Mouse (Mus musculus) layer of hippocampus, adult 9-10 months (tissue): ENCODE data around the gene Ccl27a.
"Not testable (repeated sequence)": the region's sequence is repeated elsewhere in the genome, so short reads cannot be mapped to it uniquely, and the experiment has no call there.

Source experiments
- DNase-seq: peaks from one replicate; pipeline ENCODE4 v3.0.0; 2022; ENCODE audit warnings: low spot score

Gene Ccl27a

DNA sequence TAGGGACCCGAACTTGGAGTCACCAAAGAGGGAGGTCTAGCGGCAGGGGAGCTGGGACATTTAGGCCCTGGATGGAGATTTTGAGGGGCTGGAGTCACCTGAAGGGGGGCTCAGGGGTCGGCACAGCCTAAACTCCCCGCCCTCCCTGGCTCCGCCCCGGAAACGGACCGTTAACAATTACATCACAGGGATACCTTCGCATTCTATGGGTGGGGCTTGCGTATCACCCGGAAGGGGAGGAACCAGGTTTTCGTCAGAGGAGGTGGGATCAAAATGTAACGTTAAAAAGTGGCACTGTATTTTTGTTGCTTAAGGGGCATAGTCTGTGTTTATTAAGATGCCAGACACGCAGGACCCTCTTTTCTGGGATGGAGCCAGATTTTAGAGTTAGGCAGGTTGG lies at the start of gene Ccl27a:
TSS of gene Ccl27a (minus strand) at position 246 of the 400 bp plus-strand sequence.
- not testable (repeated sequence) for DNase-seq

- DNase-seq: not testable (repeated sequence)
Measured at GRCm38 (mm10) chr4:41783197-41783596, 9.2 kb upstream of the Ccl27a start.

DNA sequence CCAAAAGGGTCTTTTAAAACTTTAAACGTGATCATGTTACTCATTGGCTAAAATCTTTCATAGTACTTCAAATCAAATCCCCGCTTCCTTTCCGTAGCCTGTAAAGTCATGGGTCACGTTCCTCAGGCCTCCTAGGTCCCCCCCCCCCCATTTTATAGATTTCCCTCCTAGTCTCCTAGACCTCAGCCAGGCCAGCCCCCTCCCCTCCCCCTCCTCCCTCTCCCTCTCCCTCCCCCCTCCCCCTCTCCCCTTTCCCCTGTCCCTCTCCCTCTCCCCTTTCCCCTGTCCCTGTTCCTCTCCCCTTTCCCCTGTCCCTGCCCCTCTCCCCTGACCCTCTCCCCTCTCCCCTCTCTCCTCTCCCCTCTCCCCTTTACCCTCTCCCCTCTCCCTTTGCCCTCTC lies 8.7 kb upstream of the Ccl27a start:
- not testable (repeated sequence) for DNase-seq

- not testable (repeated sequence) for DNase-seq
Measured at GRCm38 (mm10) chr4:41781748-41782485, 7.9 kb upstream of the Ccl27a start.

GRCm38 (mm10) chr4:41781271-41781670 lies 7.2 kb upstream of the Ccl27a start:
- not testable (repeated sequence) for DNase-seq

DNA sequence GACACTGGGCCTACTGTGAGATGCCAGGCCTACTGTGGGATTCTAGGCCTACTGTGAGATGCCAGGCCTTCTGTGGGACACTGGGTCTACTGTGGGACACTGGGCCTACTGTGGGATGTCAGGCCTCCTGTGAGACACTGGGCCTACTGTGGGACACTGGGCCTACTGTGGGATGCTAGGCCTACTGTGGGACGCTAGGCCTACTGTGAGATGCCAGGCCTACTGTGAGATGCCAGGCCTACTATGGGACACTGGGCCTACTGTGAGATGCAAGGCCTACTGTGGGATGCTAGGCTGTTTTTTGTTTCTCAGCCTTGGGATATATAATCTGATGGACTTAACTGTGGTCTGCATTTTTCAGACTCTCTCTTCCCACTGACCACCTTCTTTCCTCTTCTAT lies 1.8 kb upstream of the Ccl27a start:
- not testable (repeated sequence) for DNase-seq

DNA sequence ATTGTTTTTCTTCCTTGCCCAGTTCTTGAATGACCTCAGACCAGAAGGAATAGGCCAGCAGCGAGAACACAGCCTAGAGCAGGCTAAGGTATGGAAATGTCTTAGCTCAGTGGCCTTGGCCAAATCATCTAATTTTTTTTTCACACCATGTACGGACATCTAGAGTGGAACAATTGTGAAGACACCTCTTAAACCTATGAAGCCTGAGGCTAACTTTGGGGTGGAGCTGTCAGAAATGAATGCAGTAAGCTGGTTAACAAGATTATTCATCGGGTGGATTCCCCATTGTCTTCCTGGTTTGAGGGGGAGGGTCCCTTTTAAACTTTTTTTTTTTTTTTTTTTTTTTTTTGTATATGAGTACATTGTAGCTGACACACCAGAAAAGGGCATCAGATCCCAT lies 459 bp upstream of the Ccl27a start:
- DNase-seq: not testable (repeated sequence)

- not testable (repeated sequence) for DNase-seq
Measured at GRCm38 (mm10) chr4:41773502-41773901, 545 bp downstream of the Ccl27a start.

DNA sequence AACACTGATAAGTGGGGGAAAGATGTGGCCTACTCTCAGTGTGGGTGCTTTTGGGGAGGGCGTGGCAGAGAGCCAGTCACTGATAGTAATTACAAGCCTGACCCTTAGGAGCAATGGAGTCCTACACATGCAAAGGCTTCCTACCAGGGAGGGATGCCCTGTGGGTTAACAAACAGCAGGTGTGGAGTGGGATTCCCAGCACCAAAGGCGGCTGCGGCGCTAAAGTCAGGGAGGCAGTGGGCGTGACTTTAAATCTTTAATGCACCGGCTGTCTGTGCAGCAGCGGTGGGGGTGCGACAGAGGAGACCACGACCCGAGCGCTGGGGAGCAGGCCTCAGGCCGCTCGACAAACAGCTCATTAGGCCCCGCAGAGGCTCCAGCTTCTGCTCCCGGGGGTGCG lies 1.1 kb downstream of the Ccl27a start:
- not testable (repeated sequence) for DNase-seq

DNA sequence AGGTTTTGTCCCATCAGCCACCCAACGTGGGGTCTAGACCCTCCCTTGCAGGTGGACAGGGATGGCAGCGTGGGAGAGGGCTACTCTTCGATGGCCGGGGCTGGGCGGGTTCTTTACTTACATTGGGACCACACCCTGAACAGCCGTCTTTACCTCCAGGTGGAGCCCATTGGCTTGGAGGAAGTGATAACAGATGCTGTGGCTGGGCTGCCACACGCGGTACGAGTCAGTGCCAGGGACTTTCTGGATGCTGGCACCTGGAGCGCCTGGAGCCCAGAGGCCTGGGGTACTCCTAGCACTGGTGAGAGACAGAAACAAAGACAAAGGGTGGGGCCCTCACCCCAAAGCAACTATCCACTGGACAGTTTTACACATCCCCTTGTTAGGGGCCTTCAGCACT lies 6.7 kb downstream of the Ccl27a start:
- not testable (repeated sequence) for DNase-seq

DNA sequence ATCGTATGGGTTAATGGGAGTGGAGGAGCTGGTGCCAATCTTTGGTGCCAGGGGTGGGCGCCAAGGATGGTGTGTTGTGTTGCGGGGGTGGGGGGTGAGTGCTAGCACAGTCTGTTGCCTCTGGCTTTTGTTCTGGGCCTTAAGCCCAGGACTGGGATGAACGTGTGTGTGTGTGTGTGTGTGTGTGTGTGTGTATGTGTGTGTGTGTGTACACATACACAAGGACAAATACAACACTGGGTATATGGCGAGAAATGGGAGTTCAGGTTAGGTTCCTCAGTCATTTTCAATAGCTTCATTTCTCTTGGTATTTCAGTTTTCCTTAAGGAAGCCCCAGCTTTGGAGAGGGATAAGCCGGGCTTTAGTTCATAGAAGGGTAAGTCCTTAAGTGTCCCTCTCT lies 10.9 kb downstream of the Ccl27a start:
- not testable (repeated sequence) for DNase-seq

GRCm38 (mm10) chr4:41762688-41763114 lies 11.3 kb downstream of the Ccl27a start:
- DNase-seq: not testable (repeated sequence)

DNA sequence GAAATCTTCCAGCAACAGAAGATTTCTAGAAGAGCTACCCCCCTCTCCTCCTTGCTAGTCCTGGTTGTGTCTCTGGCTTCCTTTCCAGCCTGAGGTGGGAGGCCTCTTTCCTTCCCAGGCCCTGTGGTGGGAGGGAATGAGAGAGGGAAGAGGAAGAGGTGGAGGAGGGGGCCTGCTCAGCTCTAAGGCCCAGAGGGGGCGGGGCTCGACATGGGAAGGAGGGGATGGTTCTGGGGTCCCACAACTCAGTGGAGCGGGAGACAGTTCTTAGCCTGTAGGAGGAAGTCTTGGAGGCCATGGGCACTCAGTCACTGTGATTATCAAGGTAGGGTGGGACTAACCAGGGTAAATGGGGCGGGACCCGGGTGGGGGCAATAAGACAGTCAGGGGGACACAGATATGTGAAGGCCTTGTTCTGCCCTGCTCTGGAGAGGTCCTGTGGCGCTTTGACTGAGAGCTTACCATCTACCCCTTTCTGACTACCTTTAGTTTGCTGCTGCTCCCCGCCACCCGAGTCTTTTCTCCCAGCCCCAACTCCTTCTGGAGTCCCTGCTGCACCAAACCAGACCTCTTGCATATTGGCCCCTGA lies 11.9 kb downstream of the Ccl27a start:
- DNase-seq: no peak

DNA sequence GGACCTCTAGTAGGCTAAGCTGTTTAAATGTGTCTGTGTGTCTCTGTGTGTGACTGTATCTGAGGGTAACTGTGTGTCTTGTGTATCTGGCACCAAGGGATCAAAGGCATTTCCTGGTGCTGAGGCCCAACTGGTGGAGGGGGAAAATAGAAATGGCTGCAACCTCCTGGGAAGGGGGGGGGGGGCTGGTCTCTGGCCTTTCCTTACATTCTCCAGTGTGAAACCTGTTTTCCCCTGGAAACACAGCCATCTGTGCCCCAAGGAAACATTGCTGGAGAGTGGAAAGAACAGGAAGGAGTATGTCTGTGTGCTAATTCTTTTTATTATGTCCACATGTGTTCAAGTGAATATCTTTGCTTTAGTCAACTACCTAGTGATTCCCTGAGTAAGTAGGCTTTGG lies 12.4 kb downstream of the Ccl27a start:
- no peak for DNase-seq

DNA sequence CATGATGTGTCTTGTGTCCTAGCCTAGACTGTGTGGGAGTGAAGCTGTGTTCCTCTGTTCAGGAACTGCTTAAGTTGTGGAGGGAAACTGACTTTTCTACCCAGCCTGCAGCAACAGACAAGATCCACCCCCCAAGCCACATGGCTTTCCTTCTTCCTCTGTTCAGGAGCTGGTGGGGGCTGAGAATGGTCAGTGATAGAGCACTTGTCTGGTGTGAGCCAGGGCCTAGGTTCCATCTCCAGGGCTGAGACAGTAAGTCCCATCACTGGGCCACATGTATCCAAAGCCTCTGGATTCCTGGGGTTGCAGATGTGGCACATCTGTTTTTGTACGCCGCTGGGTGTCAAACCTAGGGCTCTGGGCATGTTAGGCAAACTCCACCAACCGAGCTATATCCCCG lies 13.1 kb downstream of the Ccl27a start:
- DNase-seq: no peak

GRCm38 (mm10) chr4:41760288-41760721 lies 13.7 kb downstream of the Ccl27a start:
- DNase-seq: no peak

DNA sequence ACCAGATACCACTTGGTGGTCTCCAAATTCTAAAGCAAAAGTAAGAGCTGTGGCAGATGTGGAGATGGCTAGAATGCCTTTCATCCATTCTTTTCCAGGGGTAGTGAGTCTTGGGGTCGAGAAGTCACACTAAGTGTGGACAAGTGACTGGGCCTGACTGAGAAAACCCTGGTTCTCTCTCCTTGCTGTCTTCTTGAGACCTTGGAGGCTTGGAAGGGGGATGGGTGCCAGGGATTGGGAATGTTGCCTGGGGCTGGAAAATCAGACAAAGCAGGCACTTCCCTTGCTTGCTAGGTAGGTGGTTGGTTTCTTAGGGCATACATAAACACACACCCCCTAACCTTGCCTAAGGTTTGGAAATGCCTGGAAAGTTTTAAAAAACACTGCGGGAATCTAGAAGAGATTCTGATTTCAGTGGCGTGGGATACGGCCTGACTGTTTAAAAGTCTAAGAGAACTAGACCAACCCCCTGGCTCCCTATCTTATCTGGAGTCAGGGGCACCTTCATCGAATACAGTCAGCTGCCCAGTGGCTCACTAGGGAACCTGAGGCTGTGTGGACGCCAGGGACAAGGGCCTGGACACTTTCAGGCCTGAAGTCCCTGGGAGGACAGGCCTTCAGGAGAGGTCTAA lies 14.3 kb downstream of the Ccl27a start:
- no peak for DNase-seq

GRCm38 (mm10) chr4:41759206-41759605 lies 14.8 kb downstream of the Ccl27a start:
- DNase-seq: no peak

DNA sequence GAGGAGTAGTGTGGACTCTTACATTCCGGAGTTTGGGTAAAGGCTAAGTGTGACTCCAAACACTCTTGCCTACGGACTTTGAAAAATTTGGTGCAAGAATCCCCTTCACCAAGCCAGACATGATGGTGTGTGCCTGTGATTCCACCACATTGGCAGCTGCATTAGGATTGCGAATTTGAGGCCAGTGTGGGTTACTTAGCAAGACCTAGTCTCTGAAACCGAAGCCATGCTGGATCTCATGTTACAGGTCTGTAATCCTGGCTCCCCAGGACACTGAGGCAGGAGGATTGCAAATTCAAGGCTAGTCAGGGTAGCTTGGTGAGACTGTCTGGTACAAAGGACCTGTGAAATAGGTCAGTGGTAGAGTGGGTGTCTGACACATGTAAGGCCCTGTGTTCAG lies 15.3 kb downstream of the Ccl27a start:
- DNase-seq: no peak

DNA sequence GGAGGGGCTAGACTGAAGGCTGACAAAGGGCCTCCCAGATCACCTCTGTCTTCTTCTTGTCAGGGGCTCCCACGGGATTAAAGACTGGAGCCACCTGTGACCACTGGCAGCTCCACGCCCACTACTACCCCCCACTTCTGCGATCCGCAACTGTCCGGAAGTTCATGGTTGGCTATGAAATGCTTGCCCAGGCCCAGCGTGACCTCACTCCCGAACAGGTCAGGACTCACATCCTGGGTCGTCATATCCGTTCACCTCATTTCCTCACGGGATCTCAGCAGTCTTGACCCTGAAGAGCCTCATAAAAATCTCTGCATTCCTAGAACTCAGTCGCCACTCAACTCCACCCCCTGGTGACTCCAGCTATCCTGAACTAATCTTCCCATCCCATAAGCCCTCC lies 16.0 kb downstream of the Ccl27a start:
- no peak for DNase-seq

DNA sequence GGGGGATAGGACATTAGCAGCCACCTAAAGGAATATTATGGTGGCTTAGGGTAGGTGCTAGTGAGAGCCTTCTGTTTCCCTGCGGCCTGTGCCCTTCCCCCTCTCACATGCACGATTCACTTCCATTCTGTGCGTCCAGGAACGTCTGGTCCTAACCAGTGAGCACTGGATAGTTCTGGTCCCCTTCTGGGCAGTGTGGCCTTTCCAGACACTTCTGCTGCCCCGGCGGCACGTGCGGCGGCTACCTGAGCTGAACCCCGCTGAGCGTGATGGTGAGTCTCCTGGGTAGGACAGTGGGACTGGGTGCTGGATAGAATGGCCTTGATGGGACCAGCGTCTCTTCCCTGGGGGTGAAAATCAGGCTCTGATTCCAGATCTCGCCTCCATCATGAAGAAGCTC lies 16.7 kb downstream of the Ccl27a start:
- DNase-seq: no peak

DNA sequence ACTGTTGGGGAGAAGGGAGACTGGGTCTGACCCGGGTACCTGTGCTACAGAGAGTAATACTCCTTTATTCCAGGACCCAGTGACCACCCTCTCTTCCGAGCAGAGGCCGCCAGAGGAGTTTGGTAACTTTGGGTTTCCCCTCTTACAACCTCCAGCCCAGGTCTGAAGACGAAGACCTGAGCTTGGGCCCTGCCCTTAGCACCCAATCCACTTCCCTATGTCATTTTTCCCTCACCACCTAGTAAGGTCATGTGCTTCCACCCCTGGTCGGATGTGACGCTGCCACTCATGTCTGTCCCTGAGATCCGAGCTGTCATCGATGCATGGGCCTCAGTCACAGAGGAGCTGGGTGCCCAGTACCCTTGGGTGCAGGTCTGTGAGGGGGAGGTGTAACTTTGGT lies 17.6 kb downstream of the Ccl27a start:
- DNase-seq: no peak
